Mouse (Mus musculus) embryonic facial prominence, embryonic 10.5 days (tissue): ENCODE results near the gene Sys1. TPM values are rescaled to one million over a fixed set of nuclear protein-coding genes. Genes with fewer than 3 reads are reported as not detected.

Experiments used
- DNase-seq: peaks from one replicate; pipeline ENCODE4 v3.0.0-alpha.2; 2017; ENCODE audit warnings: low spot score
- H3K27ac ChIP-seq: fragments of 300-500 bp; sonication (generic); replicated peaks from 2 replicates; pipeline ENCODE4 v1.5.1; 2016; ENCODE audit warnings: mild to moderate bottlenecking
- H3K27me3 ChIP-seq: fragments of 300-500 bp; sonication (generic); replicated peaks from 2 replicates; pipeline ENCODE4 v1.6.1; 2016; ENCODE audit warnings: low read depth, mild to moderate bottlenecking; ENCODE audit not compliant: poor library complexity, severe bottlenecking
- H3K36me3 ChIP-seq: fragments of 300-500 bp; sonication (generic); replicated peaks from 2 replicates; pipeline ENCODE4 v1.6.1; 2016; ENCODE audit warnings: mild to moderate bottlenecking, moderate library complexity
- H3K4me1 ChIP-seq: fragments of 300-500 bp; sonication (generic); 2 replicates; pipeline ENCODE4 v1.6.1; 2016
- H3K4me3 ChIP-seq: fragments of 300-500 bp; sonication (generic); 2 replicates; pipeline ENCODE4 v1.5.1; 2016; ENCODE audit warnings: mild to moderate bottlenecking, moderate library complexity
- H3K9me3 ChIP-seq: fragments of 300-500 bp; sonication (generic); 2 replicates; pipeline ENCODE4 v1.6.1; 2016; ENCODE audit warnings: mild to moderate bottlenecking
- WGBS: fragments of 180-500 bp; shearing (Covaris S2); methylation state at CpG from one replicate; pipeline ENCODE4 v1.1.7; 2016; 5-methylcytosine and 5-hydroxymethylcytosine counted together
- polyA plus RNA-seq: library from polyadenylated mRNA; unstranded; fragments of >200 nt; fragmentation: Nextera tagmentation; extraction: Ambion mirVana; gene quantifications from 2 replicates; pipeline ENCODE4 v1.2.1, GENCODE M21; 2016

Gene Sys1
- polyA plus RNA-seq, 1 experiment from 2014 or later: 52.5 TPM

DNA sequence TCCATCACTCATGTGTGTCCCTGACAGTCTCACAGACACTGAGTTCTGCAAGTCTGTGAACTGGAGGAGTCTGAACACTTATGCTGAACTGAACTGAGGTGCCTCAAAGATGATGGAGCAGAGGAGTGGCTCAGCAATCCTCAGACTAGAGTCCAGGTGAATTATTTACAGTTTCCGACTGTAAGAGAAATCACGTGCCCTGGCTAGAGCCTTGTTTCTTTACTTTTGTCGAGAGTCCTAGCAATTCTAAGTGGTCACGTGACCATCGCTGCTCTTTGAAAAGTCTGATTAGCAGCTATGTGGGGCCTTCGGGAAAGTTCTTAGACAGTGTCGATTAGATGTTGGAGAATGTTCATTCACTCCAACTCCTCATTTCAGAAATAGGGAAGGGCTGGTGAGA is 1.2 kb downstream of the Sys1 start:
- Histone ChIP-seq H3K36me3 (peaks cover 3% of the 10 kb centered on the region), H3K9me3 (no peaks in the 10 kb centered on the region), H3K27ac (peak overlapping the region; percentile 65), H3K4me1 (peaks cover 30% of the 10 kb centered on the region), H3K27me3 (no peaks in the 10 kb centered on the region), H3K4me3 (no peak overlapping the region)
- 73% methylated on average over 7 of the region's 7 CpGs for WGBS
- no peak for DNase-seq

DNA sequence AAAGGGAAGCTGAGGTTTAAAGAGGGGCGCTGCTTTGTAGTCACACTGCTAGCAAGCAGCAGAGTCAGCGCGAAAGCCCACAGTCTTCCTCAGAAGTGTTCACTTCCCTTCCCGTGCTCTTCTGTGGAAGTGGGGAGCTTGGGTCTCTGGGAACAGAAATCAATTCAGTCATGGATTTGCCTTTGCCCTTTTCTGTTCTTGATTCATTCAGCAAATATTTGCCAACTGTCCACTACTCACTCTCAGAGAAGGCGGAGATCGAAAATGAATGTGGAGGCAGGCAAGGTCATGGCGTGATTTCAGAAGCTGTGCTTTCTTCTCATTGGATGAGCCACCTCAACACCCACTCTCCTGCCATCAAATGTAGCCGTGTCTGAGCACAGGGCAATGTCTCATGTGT is 1.8 kb downstream of the Sys1 start:
- 90% methylated on average over 8 of the region's 8 CpGs for WGBS
- H3K27me3 ChIP-seq: no peaks in the 10 kb centered on the region
- no peak for DNase-seq
- no peak overlapping the region for H3K4me3 ChIP-seq
- no peak overlapping the region for H3K27ac ChIP-seq
- no peaks in the 10 kb centered on the region for H3K9me3 ChIP-seq
- H3K4me1 ChIP-seq: peaks cover 29% of the 10 kb centered on the region
- H3K36me3 ChIP-seq: peaks cover 9% of the 10 kb centered on the region

DNA sequence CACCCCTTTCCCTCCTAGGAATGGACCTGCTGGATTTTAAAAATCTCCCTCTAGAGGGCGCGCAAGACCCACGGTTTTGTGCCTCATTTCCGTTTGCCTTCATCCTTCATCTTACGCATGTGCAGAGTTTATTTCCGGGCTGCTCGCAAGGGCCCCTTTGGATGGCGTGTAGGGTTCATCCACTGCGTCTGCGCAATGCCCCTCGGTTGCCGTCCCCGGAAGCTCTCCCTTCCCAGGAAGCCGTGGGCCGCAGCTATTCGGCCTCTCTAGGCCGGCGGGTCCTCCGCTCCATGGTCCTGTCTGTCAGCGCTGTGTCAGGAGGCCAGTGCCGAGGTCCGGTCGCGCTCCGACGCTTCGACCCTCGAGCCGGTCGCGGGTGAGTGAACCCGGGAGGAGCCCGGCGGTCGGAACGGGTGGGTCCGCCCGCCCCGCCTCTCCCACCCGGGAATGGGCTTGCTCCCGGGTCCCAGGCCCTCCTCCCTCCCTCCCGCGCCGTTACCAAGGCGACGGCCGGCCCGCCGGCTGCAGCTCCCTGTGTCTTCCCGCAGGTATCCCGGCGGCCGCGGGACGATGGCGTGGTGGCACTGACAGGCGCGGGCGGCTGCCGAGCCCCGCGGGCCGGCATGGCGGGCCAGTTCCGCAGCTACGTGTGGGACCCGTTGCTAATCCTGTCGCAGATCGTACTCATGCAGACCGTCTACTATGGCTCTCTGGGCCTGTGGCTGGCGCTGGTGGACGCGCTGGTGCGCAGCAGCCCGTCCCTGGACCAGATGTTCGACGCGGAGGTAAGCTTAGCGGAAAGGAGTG is 4.2 kb downstream of the Sys1 start, which contains the start of gene Gm20458:
Gene Gm20458 (plus strand): TSS at position 223 of the 807 bp plus-strand sequence.
- Histone ChIP-seq H3K36me3 (peaks cover 33% of the 10 kb centered on the region), H3K9me3 (no peaks in the 10 kb centered on the region), H3K4me3 (peak within 1 kb of the TSS; percentile 93), H3K27me3 (no peaks in the 10 kb centered on the region), H3K4me1 (peaks cover 22% of the 10 kb centered on the region), H3K27ac (peak within 1 kb of the TSS; percentile 92)
- DNase-seq: peak; percentile 97
- WGBS: under 1% methylated on average over 79 of the region's 79 CpGs

DNA sequence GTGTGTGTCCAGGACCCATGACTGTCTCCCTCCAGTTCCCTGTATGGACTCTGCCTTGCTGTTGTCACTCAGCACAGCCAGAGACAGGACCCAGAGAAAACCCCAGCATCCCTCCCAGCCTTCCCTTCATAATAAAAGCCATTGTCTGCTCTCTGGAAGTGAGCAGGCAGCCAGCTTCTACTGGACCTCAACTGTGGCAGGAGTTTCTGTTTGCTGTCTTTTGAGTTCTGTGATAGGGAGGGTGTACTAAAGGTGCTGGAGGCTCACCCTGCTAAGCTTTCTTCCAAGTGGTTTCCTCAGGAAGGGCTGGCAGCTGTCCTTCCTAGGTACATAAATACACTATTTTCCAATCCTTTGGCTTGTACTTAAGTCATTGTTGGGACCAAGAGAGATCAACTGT is 8.4 kb downstream of the Sys1 start:
- Histone ChIP-seq H3K4me3 (no peak overlapping the region), H3K36me3 (peaks cover 50% of the 10 kb centered on the region), H3K27me3 (no peaks in the 10 kb centered on the region), H3K4me1 (peaks cover 8% of the 10 kb centered on the region), H3K27ac (no peak overlapping the region), H3K9me3 (no peaks in the 10 kb centered on the region)
- DNase-seq: no peak

DNA sequence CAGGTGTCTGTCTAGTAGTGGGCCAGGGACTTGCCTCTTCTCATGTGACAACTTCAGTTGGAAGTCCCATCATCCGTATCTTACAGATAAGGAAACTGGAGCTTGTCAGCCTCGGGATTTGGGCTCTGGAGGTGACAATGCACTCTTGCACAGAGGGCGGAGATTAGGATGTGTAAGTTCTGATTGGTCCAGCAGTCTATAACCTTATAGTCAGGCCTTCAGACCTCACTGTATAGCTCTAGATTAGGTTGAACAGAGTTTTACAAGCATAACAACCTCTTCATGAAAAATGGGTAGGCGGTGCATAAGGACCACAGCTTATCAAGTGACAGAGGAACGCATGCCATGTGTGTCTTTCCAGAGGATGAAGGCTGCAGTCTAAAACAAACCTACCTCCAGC is 10.0 kb downstream of the Sys1 start:
- no peaks in the 10 kb centered on the region for H3K9me3 ChIP-seq
- H3K27ac ChIP-seq: no peak overlapping the region
- no peaks in the 10 kb centered on the region for H3K27me3 ChIP-seq
- DNase-seq: no peak
- no peak overlapping the region for H3K4me3 ChIP-seq
- peaks cover 5% of the 10 kb centered on the region for H3K4me1 ChIP-seq
- WGBS: 85% methylated on average over 5 of the region's 5 CpGs
- peaks cover 50% of the 10 kb centered on the region for H3K36me3 ChIP-seq

DNA sequence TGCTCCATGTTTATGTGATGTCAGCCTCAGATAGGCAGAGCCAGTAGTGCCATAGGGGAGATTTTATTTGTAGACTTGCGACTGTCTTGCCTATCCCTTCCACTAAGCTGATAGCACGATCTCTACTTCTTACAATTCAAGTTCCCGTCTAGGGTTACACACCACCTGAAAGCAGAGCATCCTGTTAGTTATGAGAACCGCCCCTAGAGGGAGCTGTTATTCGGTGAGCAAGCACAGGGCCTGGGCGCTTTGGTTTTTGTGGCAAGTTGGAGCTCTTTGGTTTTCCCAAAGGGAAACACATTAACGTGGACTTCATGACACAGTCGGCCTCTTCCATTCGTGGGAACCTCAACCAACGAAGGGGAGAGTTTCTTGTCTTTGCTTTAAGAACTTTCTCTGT is 13.5 kb downstream of the Sys1 start:
- peak; percentile 67 for DNase-seq
- no peaks in the 10 kb centered on the region for H3K27me3 ChIP-seq
- WGBS: 26% methylated on average over 10 of the region's 10 CpGs
- peaks cover 39% of the 10 kb centered on the region for H3K36me3 ChIP-seq
- no peak overlapping the region for H3K27ac ChIP-seq
- H3K4me3 ChIP-seq: no peak overlapping the region
- H3K9me3 ChIP-seq: no peaks in the 10 kb centered on the region
- H3K4me1 ChIP-seq: no peaks in the 10 kb centered on the region

DNA sequence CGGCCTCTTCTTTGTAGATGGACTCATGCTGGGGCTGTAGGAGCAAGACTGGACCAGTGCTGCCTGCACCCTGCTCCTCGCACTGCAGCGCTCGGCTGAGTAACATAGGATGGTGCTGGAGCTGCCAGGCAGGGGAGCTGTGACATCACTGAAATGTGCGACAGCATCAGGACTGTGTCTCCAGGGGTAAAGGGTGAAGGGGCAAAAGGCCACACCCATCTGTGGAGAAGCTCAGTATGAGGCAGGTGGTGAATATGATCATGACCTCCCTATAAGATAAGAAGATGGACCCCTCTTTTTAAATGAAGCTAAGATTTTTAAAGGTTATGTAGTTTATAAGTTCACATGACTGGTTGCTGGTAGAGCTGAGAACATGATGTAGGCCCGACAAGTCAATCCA is 16.9 kb downstream of the Sys1 start, which contains the start of gene Trp53tg5:
Gene Trp53tg5 (minus strand): TSS at position 101 of the 400 bp plus-strand sequence.
- Histone ChIP-seq H3K36me3 (peaks cover 27% of the 10 kb centered on the region), H3K4me3 (no peak within 1 kb of the TSS), H3K27ac (no peak within 1 kb of the TSS), H3K4me1 (no peaks in the 10 kb centered on the region), H3K9me3 (no peaks in the 10 kb centered on the region), H3K27me3 (no peaks in the 10 kb centered on the region)
- no peak for DNase-seq
- 81% methylated on average over 6 of the region's 6 CpGs for WGBS

DNA sequence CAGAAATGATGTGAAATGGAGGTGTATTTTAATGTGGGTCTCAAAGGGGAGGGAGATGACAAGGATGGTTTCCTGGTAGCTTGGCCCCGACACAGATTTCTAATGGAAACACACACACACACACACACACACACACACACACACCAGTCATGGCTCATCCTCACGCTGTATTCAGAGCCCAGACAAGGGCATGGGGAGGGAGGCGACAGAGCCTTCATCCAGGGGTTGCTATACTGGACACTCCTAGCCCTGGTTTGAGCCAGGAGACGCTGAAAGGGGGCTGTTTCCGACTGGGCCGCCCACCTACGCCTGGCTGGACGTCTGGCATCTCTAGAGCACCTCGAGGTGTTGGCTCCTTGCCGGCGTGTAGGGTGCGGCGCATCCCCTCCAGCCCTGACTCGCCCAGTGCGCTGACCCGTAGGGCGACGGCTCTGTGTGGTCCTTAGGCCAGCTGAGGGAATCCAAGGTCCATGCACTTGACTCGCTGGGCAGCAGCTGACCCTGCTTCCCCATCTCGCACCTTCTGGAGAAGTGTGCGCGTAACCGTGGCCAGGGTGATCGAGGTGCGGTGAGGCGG is 29.0 kb downstream of the Sys1 start, which contains the start of gene Dbndd2:
Gene Dbndd2 (plus strand): TSS at position 426 of the 577 bp plus-strand sequence.
- Histone ChIP-seq H3K36me3 (peaks cover 6% of the 10 kb centered on the region; the same call in 1 of the 2 replicates), H3K4me1 (peaks cover 20% of the 10 kb centered on the region), H3K9me3 (no peaks in the 10 kb centered on the region), H3K27me3 (peaks cover 77% of the 10 kb centered on the region), H3K4me3 (peak within 1 kb of the TSS; percentile 76), H3K27ac (peak within 1 kb of the TSS; percentile 75)
- WGBS: 2% methylated on average over 26 of the region's 26 CpGs
- peak; percentile 17 for DNase-seq

DNA sequence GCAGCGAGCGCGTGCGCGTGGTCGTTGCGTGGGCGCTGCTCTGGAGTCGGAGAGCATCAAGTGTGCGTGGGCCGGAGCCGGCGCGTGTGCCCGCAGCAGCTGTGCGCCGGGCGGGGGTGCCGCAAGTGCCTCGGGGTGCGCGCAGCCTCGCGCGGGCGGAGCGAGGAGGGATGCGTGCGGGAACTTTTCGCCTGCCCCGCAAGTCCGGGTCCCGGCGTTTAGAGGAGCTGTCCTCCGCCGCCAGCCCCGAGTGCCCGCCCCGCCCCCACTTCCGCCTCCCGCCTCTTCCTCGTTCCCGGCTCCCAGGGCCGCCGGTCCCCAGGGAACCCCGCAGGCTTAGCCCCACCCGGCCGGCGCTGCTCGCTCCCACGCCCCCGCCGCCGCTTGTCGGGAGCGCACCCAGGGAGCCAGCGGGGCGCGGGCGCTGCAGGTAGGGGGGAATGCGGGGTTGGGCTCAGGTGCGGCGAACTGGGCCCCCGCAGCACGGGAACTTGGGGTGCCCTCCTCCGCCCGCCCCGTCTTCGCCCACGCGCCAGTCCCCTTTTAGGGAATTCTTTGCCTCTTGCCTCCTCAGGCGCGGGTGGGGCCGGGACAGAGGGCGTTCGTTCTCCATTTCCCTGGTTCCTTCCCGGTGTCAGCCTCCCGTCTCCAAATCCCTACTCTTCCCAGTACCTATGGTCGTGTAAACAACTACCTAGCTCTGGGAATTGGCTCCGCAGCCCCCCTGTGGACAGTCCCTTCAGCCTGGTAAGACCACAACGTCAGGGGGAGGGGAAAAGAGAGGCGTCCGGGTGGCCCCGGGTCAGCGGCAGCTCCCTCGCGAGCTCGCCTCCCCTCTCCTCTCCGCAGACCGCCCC is 29.7 kb downstream of the Sys1 start:
- peaks cover 77% of the 10 kb centered on the region for H3K27me3 ChIP-seq
- WGBS: under 1% methylated on average over 90 of the region's 90 CpGs
- peaks cover 6% of the 10 kb centered on the region; the same call in 1 of the 2 replicates for H3K36me3 ChIP-seq
- DNase-seq: peak; percentile 59
- peak overlapping the region; percentile 75 for H3K27ac ChIP-seq
- peaks cover 20% of the 10 kb centered on the region for H3K4me1 ChIP-seq
- H3K9me3 ChIP-seq: no peaks in the 10 kb centered on the region
- H3K4me3 ChIP-seq: peak overlapping the region; percentile 76

DNA sequence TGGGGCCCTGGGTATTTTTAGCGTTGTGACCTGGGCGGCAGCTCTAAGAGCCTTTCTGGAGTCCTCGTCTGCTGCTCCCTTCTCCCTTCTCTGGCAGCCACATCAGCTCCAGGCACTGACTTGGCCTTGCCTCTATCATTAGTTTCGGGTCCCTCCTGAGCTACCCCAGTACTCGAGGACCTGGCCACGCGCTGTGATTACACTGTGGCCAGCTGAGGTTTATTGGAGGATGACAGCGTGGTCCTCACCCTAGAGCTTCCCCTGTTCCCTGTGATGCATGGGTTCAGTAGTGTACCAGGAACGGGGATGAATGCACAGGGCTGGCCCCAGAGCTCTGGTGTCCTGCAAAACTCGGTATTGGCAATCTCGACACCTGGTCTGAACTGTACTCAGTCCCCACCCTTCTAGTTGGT is 30.4 kb downstream of the Sys1 start:
- Histone ChIP-seq H3K36me3 (peaks cover 6% of the 10 kb centered on the region; the same call in 1 of the 2 replicates), H3K4me1 (peaks cover 20% of the 10 kb centered on the region), H3K9me3 (no peaks in the 10 kb centered on the region), H3K27ac (peak overlapping the region; percentile 75), H3K27me3 (peaks cover 77% of the 10 kb centered on the region), H3K4me3 (peak overlapping the region; percentile 76)
- WGBS: 12% methylated on average over 11 of the region's 11 CpGs
- DNase-seq: no peak

DNA sequence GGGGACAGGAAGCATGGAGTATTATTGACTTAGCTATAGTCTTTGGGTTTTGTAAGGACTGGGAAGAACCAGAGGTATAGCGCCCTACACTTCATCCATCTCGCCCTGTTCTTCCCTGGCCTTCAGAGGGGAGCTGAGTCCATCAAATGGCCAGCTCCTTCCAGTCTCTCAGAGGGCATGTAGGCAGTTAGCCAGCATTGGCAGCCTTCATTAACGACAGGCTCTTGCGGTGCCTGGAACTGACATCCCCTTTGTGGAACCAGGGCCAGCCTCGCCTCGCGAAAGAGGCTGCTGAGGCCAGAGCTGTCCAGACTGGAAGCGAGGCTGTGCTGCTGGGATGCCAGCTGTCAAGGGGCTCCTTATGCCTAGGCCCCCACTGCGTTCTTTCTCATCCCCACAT is 31.0 kb downstream of the Sys1 start:
- no peak for DNase-seq
- no peaks in the 10 kb centered on the region for H3K9me3 ChIP-seq
- H3K36me3 ChIP-seq: peaks cover 6% of the 10 kb centered on the region; the same call in 1 of the 2 replicates
- WGBS: 67% methylated on average over 9 of the region's 9 CpGs
- no peak overlapping the region for H3K27ac ChIP-seq
- H3K27me3 ChIP-seq: peaks cover 75% of the 10 kb centered on the region
- peaks cover 20% of the 10 kb centered on the region for H3K4me1 ChIP-seq
- 0 out of 2 replicates have a peak overlapping the region, but pooled peaks have one; percentile 76 for H3K4me3 ChIP-seq

DNA sequence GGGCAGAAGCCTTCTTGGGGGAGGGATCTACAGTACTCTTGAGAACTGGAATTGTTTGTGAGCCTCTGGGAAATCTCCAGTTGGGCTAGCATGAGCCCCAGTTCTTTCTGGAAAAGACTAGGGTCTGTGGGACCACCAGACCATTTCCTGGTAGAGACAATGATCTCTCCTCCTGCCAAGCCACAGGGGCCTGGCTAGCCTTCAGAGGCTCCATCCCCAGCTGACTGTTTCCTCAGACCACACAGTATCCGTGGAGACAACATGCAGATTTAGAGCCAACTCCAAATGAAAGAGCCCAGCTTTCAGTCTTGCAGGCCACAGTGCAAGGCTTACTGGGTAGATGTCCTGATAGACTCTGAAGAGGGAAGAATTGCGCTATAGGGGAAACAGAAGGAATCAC is 37.4 kb downstream of the Sys1 start:
- Histone ChIP-seq H3K27me3 (peaks cover 18% of the 10 kb centered on the region), H3K9me3 (no peaks in the 10 kb centered on the region), H3K27ac (no peak overlapping the region), H3K4me3 (no peak overlapping the region), H3K36me3 (peaks cover 6% of the 10 kb centered on the region; the same call in 1 of the 2 replicates), H3K4me1 (peaks cover 10% of the 10 kb centered on the region)
- no peak for DNase-seq
- 47% methylated on average over 2 of the region's 2 CpGs for WGBS
